Mouse (Mus musculus): ENCODE measurements around the gene Ugt1a9.

Gene Ugt1a9

GRCm38 (mm10) chr1:88238771-88239170 is 168.2 kb downstream of the Ugt1a9 start:
- DNase-seq = no peak

DNA sequence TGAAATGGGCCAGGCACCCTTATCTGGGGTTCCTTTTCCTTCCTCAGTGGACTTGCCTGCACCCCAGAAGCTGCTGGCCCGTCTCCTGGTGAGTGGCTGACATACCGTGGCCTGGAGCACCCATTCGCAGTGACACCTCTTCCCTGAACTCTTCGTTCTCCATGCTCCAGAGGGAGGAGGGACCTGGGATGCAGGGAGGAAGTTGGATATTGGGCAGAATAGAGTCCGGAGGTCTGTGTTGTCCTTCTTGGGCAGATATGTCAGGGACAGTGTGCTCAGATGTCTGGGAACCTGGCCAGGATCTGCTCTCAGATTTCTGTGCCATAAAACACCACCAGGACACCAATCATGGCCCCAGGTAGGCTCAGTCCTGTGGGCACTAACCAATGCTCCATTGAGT is 169.5 kb downstream of the Ugt1a9 start:
- peak; percentile 5 for DNase-seq

DNA sequence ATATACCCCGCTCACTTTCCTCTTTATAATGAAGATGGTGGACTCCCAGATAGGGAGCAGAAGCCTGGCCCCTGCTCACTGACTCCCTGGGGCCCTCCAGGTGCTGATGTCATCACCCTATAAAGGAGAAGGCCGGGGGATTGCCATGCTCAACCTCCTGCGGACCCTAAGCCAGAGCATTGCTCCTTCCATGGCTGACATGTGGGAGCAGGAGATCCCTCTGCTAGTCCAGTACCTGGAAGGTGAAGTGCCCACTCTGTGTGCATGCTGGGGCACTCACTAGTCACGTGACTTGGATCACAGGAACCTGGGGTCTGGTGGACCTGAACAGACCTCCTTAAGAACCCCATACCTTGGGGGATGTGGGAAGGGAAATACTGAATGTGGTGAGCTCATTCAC is 170.0 kb downstream of the Ugt1a9 start:
- DNase-seq = peak; percentile 16

- DNase-seq = peak; percentile 3
Observed at GRCm38 (mm10) chr1:88243861-88244260, 173.3 kb downstream of the Ugt1a9 start.

- no peak for DNase-seq
Observed at GRCm38 (mm10) chr1:88245881-88246280, 175.3 kb downstream of the Ugt1a9 start.

DNA sequence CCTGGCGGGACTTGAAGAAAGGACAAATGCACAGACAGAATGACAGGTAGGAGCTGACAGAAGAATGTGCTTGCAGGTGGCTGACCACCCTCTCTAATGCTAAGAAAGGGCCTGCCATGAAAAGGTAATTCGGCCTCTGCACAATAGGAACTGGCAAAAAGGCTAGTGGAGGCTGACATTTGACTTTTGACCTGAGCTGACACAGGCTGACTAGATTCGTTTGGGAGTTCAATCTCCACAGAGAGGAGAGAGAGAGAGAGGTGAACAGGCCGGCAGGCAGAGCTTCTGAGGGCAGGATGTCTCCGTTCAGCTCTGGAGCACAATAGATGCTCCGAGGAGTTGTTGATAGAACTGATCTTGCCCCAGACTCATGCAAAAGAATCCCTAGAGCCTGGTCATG is 175.8 kb downstream of the Ugt1a9 start:
- DNase-seq = no peak

DNA sequence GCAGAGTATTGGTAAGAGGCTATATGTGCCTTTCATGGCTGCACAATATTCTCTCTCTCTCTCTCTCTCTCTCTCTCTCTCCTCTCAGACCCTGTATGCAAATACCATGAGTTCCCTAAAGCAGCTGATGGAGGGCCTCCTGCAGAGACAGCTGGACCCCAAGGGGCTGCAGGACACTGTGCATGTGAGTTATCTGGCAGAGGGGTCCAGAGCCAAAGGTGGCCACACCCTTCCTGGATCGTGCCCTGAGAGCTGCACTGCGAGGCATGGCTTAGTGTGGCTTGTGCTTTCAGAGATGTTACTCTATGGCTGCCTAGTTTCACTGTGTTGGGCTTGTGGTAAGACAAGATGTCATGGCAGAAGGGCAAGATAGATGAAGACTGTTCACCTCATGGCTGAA is 177.1 kb downstream of the Ugt1a9 start:
- DNase-seq = no peak

DNA sequence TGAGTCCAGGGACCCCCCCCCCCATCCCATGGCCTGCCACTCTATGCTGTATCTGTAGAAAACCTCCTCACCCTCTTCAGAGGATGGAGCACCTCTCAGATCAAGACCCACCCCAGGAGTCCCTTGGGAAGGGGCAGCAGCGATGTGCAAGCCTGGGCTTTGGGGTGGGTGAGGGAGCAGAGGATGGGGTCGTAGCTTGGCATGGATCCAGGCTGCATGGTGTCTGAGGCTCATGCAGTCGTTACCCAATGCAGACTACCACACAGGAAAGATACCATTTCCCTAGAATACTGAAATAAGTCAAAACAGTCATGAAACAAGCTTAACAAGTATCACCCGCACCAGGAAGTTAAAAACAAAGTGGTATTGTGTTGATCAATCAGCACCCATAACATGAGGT is 178.1 kb downstream of the Ugt1a9 start:
- no peak for DNase-seq

GRCm38 (mm10) chr1:88249596-88249995 is 179.0 kb downstream of the Ugt1a9 start:
- DNase-seq = no peak

GRCm38 (mm10) chr1:88250023-88250422 is 179.4 kb downstream of the Ugt1a9 start:
- DNase-seq = no peak

- DNase-seq = no peak
Observed at GRCm38 (mm10) chr1:88253106-88253505, 182.5 kb downstream of the Ugt1a9 start.

- DNase-seq = no peak
Observed at GRCm38 (mm10) chr1:88253540-88253939, 182.9 kb downstream of the Ugt1a9 start.

DNA sequence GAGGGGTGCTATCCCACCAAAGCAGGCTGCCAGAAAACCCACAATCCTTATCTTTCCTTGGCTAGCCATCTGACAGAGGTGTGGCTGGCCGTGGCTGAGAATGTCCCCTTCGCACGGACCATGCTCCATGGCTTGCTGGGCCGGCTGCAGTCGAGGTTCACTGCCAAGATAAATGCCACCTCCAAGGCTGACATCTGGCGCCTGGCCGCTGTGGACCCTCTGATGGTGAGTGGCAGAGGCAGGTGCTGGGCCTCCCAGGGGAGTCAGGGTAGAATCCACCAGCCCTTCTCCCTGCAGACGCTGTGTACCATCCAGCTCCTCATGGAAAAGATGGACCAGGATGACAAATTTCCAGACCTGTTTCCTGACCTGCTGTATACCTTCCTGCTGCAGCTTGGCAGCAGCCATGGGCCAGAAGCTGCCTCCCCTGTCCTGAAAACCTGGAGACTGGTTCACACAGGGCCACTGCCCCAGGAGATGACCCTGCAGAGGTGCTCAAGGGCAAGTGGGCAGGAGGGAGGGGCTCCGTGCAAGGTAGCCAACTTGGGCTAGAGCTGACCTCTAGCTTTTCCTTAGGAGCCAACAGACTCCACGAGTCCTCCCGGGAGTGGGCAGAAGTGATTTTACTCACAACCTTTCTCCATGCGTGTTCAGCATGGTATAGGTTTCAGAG is 184.3 kb downstream of the Ugt1a9 start:
- DNase-seq = no peak

DNA sequence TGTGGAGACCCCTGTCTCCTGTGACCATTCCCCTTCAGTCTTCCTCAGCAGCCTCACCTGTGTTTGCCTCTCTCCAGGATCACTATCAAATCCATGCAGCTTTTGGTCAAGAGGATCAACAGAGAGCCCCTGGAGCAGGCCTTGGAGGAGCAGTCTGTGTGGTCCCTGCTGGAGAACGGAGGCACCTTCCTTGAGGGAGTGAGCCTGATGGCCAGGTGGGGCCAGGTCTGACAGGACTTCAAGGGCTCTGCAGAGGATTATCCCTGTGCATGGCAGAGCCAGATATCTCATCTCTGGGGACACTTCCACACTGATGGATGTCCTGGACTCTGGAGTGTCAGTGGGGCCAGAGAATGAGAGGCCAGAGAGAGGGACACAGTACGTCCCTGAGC is 184.9 kb downstream of the Ugt1a9 start:
- DNase-seq = no peak

GRCm38 (mm10) chr1:88255989-88256754 is 185.6 kb downstream of the Ugt1a9 start:
- no peak for DNase-seq

- DNase-seq = no peak
Observed at GRCm38 (mm10) chr1:88256886-88257663, 186.5 kb downstream of the Ugt1a9 start.

DNA sequence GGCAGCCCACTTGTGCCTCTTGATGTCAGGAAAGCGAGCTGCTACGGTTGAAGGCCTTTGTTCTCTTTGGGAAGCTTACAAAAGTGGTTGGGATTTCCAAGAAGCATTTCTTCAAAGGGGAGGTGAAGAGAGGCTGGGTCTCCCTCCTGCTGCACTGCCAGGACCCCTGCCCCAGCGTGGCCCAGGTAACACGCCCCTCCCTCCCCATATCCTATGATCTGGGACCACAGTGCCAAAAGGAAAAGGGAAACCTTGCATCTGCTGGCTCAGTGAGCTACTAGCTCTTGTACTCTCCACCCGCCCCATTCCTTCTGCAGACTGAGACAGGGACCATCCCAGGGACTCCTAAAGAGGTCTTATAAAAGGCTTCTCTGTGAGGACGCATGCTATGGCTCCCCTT is 187.1 kb downstream of the Ugt1a9 start:
- no peak for DNase-seq

DNA sequence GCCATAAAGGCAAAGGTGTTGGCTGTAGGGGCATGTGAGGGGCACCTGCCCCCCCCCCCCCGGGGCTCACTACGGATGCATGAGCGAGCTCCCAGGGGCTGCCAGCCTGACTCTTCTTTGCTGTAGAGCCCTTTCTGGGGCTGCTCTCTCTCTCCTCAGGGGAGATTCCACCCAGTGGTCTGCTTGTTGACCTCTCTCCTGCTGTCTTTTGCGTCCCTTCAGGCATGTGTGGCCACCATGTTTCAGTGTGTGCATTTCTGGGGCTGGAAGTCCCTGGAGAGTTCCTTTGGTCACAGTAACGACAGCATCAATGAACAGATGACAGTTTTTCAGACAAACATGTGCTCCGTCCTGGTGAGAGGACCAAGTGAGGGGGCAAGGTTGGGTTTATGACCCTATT is 187.8 kb downstream of the Ugt1a9 start:
- no peak for DNase-seq

DNA sequence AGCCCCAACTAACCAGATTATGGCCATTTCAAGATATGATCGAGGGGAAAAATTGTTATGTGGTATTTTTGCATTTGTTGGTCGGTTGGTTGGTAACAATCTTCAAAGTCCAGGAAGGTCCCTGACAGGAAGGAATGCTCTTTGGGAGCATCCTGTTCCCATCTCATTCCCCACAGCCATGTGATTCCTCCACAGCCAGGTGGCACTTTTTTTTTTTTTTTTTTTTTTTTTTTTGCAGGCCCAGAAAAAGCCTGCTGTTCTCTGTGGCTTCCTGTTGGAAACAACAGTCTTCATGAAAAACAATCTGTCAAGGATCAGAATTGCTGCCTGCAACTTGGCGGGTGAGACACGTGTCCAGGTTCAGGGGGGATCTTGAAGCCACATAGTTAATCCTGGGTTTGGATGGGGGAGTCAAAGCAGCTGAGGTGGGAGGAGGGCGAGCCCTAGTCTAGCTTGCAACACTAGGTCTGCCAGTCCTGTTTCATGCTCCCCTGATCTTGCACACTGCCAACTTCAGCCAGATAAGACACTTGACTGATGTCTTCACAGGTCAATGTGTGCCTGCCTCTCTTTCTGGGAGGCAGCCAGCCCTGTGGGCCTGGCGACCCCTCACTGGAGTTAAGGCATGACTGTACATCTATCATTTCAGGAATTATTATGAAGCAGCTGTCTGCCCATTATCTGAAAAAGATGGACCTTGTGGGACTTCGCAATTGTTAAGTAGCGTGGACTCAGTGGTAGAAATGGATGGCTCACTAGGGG is 188.5 kb downstream of the Ugt1a9 start:
- no peak for DNase-seq

- no peak for DNase-seq
Observed at GRCm38 (mm10) chr1:88259643-88260024, 189.0 kb downstream of the Ugt1a9 start.

GRCm38 (mm10) chr1:88260114-88260513 is 189.5 kb downstream of the Ugt1a9 start:
- DNase-seq = peak; percentile 46

- no peak for DNase-seq
Observed at GRCm38 (mm10) chr1:88260604-88261377, 190.2 kb downstream of the Ugt1a9 start.

Measured in right cerebral cortex, postnatal 14 days (tissue).